Mouse (Mus musculus) forebrain, embryonic 15.5 days (tissue): ENCODE results near the gene Gm19345. TPM values are rescaled to one million over a fixed set of nuclear protein-coding genes. Genes with fewer than 3 reads are reported as not detected.

ENCODE experiments used
- ATAC-seq: fragments of 200-750 bp; cut with Nextera tagmentation; replicated peaks from 2 replicates; pipeline ENCODE4 v1.8.0; 2017; ENCODE audit warnings: mild to moderate bottlenecking, moderate TSS enrichment, moderate library complexity
- H3K27ac ChIP-seq: fragments of 300-500 bp; sonication (generic); replicated peaks from 2 replicates; pipeline ENCODE4 v1.5.1; 2015; ENCODE audit warnings: mild to moderate bottlenecking, inconsistent platforms
- H3K27me3 ChIP-seq: fragments of 300-500 bp; sonication (generic); 2 replicates; pipeline ENCODE4 v1.6.1; 2015; ENCODE audit warnings: inconsistent platforms
- H3K36me3 ChIP-seq: fragments of 300-500 bp; sonication (generic); 2 replicates; pipeline ENCODE4 v1.6.1; 2015; ENCODE audit warnings: mild to moderate bottlenecking, inconsistent platforms
- H3K4me1 ChIP-seq: fragments of 300-500 bp; sonication (generic); 2 replicates; pipeline ENCODE4 v1.6.1; 2015; ENCODE audit warnings: inconsistent platforms
- H3K4me2 ChIP-seq: fragments of 300-500 bp; sonication (generic); replicated peaks from 2 replicates; pipeline ENCODE4 v1.6.1; 2015; ENCODE audit warnings: mild to moderate bottlenecking, inconsistent platforms
- H3K4me3 ChIP-seq: fragments of 300-500 bp; sonication (generic); 2 replicates; pipeline ENCODE4 v1.5.1; 2015; ENCODE audit warnings: mild to moderate bottlenecking, inconsistent platforms
- H3K9ac ChIP-seq: fragments of 300-500 bp; sonication (generic); replicated peaks from 2 replicates; pipeline ENCODE4 v1.6.1; 2015; ENCODE audit warnings: mild to moderate bottlenecking, inconsistent platforms
- H3K9me3 ChIP-seq: fragments of 300-500 bp; sonication (generic); 2 replicates; pipeline ENCODE4 v1.6.1; 2016; ENCODE audit warnings: inconsistent platforms
- WGBS: fragments of 180-500 bp; shearing (Covaris S2); methylation state at CpG from one replicate; pipeline ENCODE4 v1.1.7; 2015; ENCODE audit warnings: mixed read lengths; 5-methylcytosine and 5-hydroxymethylcytosine counted together
- polyA plus RNA-seq: library from polyadenylated mRNA; unstranded; fragments of >200 nt; fragmentation: Nextera tagmentation; extraction: Ambion mirVana; gene quantifications from 2 replicates; pipeline ENCODE4 v1.2.1, GENCODE M21; 2015

Gene Gm19345
- 7.6 and 8.4 TPM in 2 replicates for polyA plus RNA-seq

DNA sequence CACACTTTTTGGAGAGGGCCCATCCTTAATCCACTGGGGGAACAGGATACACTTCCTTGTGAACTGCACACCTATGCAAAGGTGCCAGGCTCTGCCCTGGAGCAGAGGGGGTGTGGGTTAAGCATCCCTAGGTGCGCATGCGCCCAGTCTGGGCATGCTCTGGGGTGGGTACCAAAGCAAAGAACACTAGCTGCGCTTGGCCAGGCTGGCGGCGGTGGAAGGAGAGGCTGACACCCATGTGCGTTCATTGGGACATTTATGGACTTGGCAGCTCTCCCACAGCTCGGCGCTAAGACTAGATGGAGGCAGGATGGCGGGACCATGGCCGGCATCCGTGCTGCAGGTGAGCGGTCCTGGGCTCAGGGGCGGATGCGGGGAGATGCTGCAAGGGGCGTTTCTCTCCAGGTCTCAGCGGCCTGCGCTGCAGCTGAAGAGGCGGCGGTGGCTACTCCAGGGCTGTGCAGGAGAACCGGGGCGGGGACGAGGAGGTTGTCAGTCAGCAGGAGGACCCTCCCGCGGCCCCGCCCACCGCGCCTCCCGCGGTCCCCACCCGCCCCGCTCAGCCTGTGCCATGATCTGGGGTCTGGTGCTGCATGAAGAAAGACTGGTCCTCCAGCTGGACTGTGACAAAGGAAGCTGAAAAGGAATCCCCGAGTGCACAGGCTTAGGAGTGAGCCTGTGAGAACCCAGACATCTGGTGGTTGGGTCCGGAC lies at the start of gene Gm19345:
Gene Gm19345, plus strand, starts transcription at position 146 of the 713 bp plus-strand sequence.
- Histone ChIP-seq H3K4me1 (peaks cover 8% of the 10 kb centered on the region; the same call in 1 of the 2 replicates), H3K9ac (peak within 1 kb of the TSS; percentile 61), H3K27me3 (no peaks in the 10 kb centered on the region; the same call in 1 of the 2 replicates), H3K4me3 (peak within 1 kb of the TSS; percentile 48), H3K4me2 (peak within 1 kb of the TSS; percentile 57), H3K9me3 (no peaks in the 10 kb centered on the region), H3K36me3 (no peaks in the 10 kb centered on the region), H3K27ac (no peak within 1 kb of the TSS)
- peak; percentile 83 for ATAC-seq
- WGBS, result 2% methylated on average over 33 of the region's 33 CpGs

DNA sequence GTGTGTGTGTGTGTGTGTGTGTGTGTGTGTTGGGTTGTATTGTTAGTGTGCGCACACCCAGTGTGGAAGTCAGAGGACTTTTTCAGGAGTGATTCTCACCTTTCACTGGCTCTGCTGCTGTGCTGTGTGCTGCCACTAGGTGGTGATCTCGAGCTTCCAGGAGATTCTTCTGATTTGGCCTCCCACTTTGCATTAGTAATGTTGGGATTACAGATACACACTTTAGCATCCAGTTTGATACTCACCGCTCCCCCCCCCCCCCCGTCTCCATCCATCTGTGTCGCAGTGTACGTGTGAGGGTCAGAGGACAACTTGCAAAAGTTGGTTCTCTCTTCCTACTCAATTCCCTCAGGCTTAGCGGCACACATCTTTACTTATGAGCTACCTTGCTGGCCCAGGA lies 48.8 kb upstream of the Gm19345 start:
- ATAC-seq, result 0 out of 2 replicates have a peak, but pooled peaks have one; percentile 35
- Histone ChIP-seq H3K27me3 (0 out of 2 replicates have a peak, but pooled peaks cover 5% of the 10 kb centered on the region), H3K4me1 (no peaks in the 10 kb centered on the region), H3K9ac (no peak overlapping the region), H3K4me2 (no peak overlapping the region), H3K27ac (no peak overlapping the region), H3K4me3 (no peak overlapping the region), H3K36me3 (no peaks in the 10 kb centered on the region), H3K9me3 (no peaks in the 10 kb centered on the region)
- 19% methylated on average over 7 of the region's 7 CpGs for WGBS

DNA sequence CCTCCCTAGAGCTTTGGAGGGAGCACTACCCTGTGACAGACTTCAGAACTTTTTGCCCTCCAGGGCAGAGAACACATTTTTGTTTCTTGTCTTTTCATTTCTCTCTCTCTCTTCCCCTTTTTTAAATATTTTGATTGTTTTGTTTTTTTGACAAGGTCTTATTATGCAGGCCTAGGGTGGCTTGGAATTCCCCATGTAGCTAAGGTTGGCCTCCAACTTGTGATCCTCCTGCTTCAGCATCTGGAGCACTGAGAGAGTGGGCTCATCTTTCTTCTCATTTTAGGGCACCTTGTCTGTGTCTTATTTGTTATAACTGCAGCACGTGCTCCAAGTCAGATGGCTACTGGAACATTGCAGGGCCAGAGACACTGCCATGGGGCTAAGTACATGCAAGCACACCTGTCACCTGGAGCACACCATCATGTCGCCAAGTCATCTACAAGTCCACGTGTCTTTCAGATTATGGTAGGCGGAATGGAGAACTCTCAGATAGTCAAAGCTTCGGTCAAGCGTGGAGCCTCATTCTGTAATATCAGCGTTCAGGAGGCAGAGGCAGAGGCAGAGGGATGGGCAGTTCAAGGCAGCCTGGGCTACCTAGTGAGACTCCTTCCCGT lies 45.3 kb upstream of the Gm19345 start:
- Histone ChIP-seq H3K9ac (no peak overlapping the region), H3K4me3 (no peak overlapping the region), H3K36me3 (no peaks in the 10 kb centered on the region), H3K4me2 (no peak overlapping the region), H3K4me1 (peaks cover 8% of the 10 kb centered on the region), H3K27ac (no peak overlapping the region), H3K27me3 (peaks cover 37% of the 10 kb centered on the region), H3K9me3 (no peaks in the 10 kb centered on the region)
- 83% methylated on average over 8 of the region's 8 CpGs for WGBS
- no peak for ATAC-seq

DNA sequence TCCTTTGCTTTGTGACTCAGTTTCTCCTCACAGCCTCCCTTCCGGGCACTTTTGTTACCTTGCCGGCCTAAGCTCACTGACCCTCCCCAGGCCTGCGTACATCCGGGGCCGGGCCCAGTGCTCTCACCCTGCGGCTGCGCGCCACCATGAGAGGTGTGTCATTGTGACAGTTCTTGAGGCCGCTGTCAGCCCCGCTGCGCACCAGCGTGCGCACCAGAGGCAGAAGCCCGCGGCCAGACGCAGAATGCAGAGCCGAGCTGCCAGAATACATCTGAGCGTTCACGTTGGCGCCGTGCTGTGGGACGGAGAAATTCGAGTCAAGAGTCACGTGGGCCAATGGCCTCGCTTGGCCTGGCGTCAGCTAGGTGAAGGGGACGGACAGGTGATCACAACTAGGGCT lies 42.4 kb upstream of the Gm19345 start:
- peaks cover 40% of the 10 kb centered on the region for H3K27me3 ChIP-seq

DNA sequence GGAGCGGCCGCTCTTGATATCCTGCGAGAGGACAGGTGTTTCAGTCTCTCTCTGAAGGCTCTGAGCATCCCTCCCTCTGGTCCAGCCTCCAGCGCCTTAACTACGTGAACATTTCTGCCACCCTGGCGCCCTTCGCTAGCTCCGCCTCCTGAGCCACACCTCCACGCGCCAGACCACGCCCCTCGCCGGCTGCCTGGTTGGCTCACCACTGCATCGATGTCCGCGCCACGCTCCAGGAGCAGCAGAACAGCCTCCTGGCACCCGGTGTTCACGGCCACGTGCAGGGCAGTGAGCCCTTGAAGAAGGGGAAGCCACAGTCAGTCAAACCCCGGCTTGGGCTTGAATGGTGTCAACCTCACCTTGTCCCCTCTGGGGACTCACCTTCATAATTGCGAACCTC lies 40.7 kb upstream of the Gm19345 start:
- Histone ChIP-seq H3K27ac (no peak overlapping the region), H3K4me1 (peaks cover 8% of the 10 kb centered on the region), H3K4me3 (peak overlapping the region; percentile 22), H3K4me2 (peak overlapping the region; percentile 39), H3K9ac (no peak overlapping the region), H3K9me3 (no peaks in the 10 kb centered on the region), H3K27me3 (peaks cover 42% of the 10 kb centered on the region), H3K36me3 (no peaks in the 10 kb centered on the region)
- 2% methylated on average over 20 of the region's 22 CpGs for whole genome bisulfite sequencing
- ATAC-seq, result 0 out of 2 replicates have a peak, but pooled peaks have one; percentile 17

More for the DNA sequence above, 42.4 kb upstream of the Gm19345 start:
- Histone ChIP-seq H3K9ac (no peak overlapping the region; the same call in 1 of the 2 replicates), H3K4me3 (peak overlapping the region; percentile 21), H3K36me3 (no peaks in the 10 kb centered on the region), H3K4me1 (peaks cover 8% of the 10 kb centered on the region), H3K27ac (no peak overlapping the region), H3K4me2 (peak overlapping the region; percentile 31), H3K9me3 (no peaks in the 10 kb centered on the region)
- 0 out of 2 replicates have a peak, but pooled peaks have one; percentile 27 for ATAC-seq
- WGBS, result 2% methylated on average over 27 of the region's 27 CpGs

DNA sequence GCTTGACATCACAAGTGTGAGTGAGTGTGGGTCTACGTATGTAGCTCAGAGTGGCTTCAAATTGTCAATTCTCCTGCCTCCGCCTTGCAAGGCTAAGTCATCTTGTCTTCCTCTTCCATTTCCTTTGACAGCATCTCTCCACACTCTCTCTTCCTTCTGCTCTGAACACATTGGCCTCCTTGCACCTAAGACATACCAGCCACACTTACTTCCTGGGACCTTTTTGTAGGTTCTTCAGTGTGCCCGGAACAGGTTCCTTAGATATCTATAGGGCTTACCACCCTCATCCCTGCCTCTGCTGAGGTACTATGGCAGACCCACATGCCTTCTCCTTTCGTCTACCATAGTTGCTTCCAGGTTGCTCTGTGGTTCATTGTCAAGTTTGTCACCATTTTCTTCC lies 38.6 kb upstream of the Gm19345 start:
- no peak overlapping the region for H3K4me2 ChIP-seq
- H3K4me3 ChIP-seq, result no peak overlapping the region
- ATAC-seq, result no peak
- no peak overlapping the region for H3K9ac ChIP-seq
- H3K27ac ChIP-seq, result no peak overlapping the region
- H3K9me3 ChIP-seq, result no peaks in the 10 kb centered on the region
- peaks cover 23% of the 10 kb centered on the region for H3K4me1 ChIP-seq
- peaks cover 54% of the 10 kb centered on the region for H3K27me3 ChIP-seq
- WGBS, result 89% methylated on average over 4 of the region's 4 CpGs
- no peaks in the 10 kb centered on the region for H3K36me3 ChIP-seq

DNA sequence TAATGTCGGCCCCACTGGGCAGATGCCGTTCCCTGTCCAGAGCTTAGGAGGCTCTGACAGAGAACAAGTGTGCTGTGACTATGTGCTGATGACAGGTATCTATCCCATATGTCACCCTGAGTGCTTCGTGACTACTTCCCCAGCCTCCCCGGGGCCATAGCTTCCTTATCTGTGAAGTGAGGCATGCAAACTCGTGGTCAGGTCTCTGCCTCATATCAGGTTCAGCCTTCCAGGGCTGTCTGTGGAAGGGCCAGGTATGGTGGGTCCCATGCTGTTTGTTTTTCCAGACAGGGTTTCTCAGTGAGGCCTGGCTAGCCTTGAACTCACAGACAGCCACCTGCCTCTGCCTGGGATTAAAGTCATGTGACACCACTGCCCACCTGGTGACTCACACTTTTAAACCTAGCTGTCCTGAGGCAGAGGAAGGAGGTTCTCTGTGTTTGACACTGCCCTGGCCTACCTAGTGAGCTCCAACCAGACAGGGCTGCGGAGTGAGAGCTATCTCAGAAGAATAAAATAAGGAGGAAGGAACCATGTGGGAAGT lies 38.2 kb upstream of the Gm19345 start:
- Histone ChIP-seq H3K4me3 (no peak overlapping the region), H3K27ac (no peak overlapping the region), H3K27me3 (peaks cover 51% of the 10 kb centered on the region), H3K4me2 (no peak overlapping the region), H3K4me1 (peaks cover 23% of the 10 kb centered on the region), H3K9me3 (no peaks in the 10 kb centered on the region), H3K9ac (no peak overlapping the region), H3K36me3 (no peaks in the 10 kb centered on the region)
- WGBS, result 86% methylated on average over 6 of the region's 6 CpGs
- ATAC-seq, result no peak

DNA sequence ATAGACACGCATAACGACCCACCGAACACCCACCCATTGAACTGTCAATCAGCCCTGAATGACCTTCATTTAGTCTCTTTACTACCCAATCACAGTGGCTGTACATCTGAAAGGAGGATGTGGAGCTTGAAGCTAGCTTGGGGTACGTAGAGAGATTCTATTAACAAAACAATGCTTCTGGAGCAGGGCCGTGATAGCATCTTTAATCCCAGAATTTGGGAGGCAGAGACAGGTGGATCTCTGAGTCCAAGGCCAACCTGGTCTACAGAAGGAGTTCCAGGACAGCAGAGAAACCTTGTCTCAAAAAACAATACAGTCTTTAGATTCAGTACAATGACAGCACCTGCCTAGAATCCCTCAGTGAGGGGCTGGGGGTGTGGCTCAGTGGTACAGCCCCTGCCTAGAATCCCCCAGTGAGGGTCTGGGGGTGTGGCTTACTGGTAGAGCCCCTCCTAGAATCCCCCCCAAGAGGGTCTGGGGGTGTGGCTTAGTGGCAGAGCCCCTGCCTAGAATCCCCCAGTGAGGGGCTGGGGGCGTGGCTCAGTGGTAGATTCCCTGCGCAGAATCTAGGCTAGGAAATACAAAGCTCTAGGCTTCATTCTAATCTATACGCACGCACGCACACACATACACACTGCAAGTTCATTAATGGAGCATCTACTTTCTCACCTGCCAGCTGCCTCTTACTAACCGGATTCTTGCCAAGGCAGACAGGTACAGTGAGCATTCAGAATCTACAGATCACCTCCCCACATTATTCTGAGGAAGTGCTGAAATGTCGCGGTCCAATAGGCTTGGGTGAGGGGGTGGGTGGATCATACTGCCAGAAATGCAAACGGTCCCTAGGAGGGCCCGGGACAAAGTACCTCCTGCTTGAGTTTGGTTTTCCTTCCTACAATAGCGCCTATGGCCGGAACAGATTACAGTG lies 36.2 kb upstream of the Gm19345 start:
- Histone ChIP-seq H3K9ac (peak overlapping the region; percentile 57), H3K27ac (0 out of 2 replicates have a peak overlapping the region, but pooled peaks have one; percentile 1), H3K27me3 (peaks cover 34% of the 10 kb centered on the region), H3K4me1 (peaks cover 23% of the 10 kb centered on the region), H3K9me3 (0 out of 2 replicates have a peak, but pooled peaks cover 3% of the 10 kb centered on the region), H3K4me2 (peak overlapping the region; percentile 70), H3K36me3 (no peaks in the 10 kb centered on the region), H3K4me3 (peak overlapping the region; percentile 45)
- peak; percentile 29; the same call in 1 of the 2 replicates for ATAC-seq
- WGBS, result 16% methylated on average over 17 of the region's 17 CpGs

DNA sequence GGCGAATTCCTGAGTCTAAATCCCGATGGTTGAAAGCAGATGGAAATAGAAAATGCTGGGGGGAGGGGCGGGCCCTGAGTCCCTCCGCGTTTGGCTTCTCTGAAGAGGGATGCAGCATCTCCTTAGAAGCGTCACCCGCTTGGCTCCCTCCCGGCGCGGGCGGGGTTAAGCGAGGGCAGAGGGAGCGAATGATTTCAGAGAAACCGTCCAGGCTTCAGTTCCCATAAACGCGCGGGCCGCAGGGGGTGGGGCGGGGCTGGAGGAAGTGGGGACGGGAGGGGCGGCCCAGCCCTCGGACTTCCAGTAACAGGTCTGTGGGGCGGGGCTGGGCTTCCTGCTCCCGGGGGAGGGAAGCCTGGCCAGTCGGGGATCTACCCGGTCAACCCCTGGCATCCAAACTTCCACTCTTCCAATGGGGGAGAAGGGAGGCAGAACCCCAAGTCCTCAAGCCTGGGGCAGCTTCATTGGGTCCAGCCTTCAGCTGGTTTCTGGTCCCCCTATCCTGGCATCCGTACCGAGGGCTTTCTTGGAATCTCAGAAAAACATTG lies 35.5 kb upstream of the Gm19345 start:
- Histone ChIP-seq H3K9me3 (0 out of 2 replicates have a peak, but pooled peaks cover 3% of the 10 kb centered on the region), H3K36me3 (no peaks in the 10 kb centered on the region), H3K4me2 (peak overlapping the region; percentile 70), H3K9ac (peak overlapping the region; percentile 57), H3K27me3 (peaks cover 32% of the 10 kb centered on the region), H3K27ac (0 out of 2 replicates have a peak overlapping the region, but pooled peaks have one; percentile 1), H3K4me3 (peak overlapping the region; percentile 45), H3K4me1 (peaks cover 17% of the 10 kb centered on the region)
- 1% methylated on average over 28 of the region's 28 CpGs for WGBS
- peak; percentile 44; the same call in 1 of the 2 replicates for ATAC-seq

DNA sequence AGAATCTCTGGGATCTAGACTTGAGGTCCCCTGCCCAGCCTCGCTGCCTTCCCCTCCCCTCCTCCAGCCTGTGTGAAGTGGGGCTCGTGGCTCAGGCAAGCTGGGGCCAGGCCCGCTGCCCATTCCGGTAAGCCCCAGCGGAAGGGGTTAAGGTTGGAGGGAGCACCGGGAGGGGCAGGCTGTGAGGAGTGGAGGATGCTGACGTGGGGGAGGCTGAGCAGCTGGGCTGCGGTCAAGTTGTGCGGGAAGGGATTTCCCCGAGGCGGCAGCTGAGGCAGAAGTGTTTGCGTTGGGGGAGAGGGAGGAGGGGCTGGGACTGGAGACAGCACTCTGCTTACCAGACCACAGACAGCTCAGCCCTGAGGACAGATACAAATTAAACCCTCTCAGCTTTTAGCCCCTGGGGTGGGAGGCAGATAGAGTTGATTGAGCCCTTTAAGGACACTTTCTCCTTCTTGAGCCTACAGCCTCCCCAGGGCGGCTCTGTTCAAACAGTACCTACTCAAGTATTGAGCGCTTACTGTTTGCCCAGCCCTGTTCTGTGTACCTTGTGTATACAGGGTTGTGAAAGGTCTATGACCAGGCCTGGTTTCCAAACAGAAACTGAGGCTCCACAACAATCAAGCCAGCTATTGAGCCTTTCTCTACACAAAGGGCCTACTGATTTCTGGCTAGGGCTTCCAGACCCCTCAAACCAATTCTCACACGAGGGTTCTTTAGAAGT lies 34.3 kb upstream of the Gm19345 start:
- Histone ChIP-seq H3K36me3 (no peaks in the 10 kb centered on the region), H3K27ac (no peak overlapping the region), H3K27me3 (peaks cover 35% of the 10 kb centered on the region), H3K4me1 (peaks cover 19% of the 10 kb centered on the region), H3K9ac (no peak overlapping the region), H3K9me3 (0 out of 2 replicates have a peak, but pooled peaks cover 3% of the 10 kb centered on the region), H3K4me3 (0 out of 2 replicates have a peak overlapping the region, but pooled peaks have one; percentile 11), H3K4me2 (peak overlapping the region; percentile 27)
- 6% methylated on average over 15 of the region's 15 CpGs for WGBS
- peak; percentile 24; the same call in 1 of the 2 replicates for ATAC-seq
